9 mouse cellular contexts compared by ENCODE assay signal in the genomic region with DNA sequence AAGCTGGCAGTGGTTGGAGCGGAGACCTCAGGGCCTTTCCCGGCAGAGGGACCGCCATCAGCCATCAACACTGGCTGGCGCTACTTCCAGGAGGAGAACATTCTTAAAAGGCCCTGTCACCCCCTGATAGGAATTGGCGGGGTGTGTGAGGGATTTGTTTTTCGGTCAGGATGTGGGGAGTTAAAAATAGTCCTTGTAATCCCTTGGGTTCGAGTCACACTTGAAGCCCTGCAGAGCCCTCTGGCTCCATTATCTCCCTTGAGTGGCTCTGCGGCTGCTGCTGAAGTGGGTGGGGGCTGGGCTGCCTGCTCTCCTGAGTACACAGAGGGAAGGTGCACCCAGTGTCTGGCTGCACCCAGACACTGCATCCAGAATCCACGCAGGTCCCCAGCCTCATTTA. TPM values are rescaled to one million over a fixed set of nuclear protein-coding genes. Genes with fewer than 3 reads are reported as not detected.
A peak's percentile ranks its signal among the peaks of the same experiment; 100 is the strongest.
DNase-seq lines count a peak whose midpoint lies in the region; ATAC-seq lines count a peak whose summit lies in the region.
"Had no signal": no experiment of that assay in that cellular context is flagged by ENCODE, and none has a peak within 500 bp of the region (broad histone marks: within the 10 kb centered on the region; RNA-seq: fewer than 3 reads in every experiment).

No protein-coding gene starts in this region.

- H3K27me3 ChIP-seq in kidney, embryonic 14.5 days (ENCODE audit: control insufficient read depth, insufficient read depth, low read length): 0 out of 2 replicates have a peak, but pooled peaks cover 3% of the 10 kb centered on the region
- H3K27me3 ChIP-seq in embryonic facial prominence, embryonic 15.5 days: no peaks in the 10 kb centered on the region
- peaks cover 18% of the 10 kb centered on the region for H3K27me3 ChIP-seq in midbrain, embryonic 14.5 days (ENCODE audit: control insufficient read depth, insufficient read depth, low read length)

- H3K4me1 ChIP-seq in kidney, embryonic 14.5 days (ENCODE audit: control insufficient read depth, insufficient read depth, low read length): peaks cover 12% of the 10 kb centered on the region; the same call in 1 of the 2 replicates
- H3K4me1 ChIP-seq in embryonic facial prominence, embryonic 15.5 days: peaks cover 51% of the 10 kb centered on the region
- H3K4me1 ChIP-seq in midbrain, embryonic 14.5 days (ENCODE audit: control insufficient read depth, insufficient read depth, low read length): 0 out of 2 replicates have a peak, but pooled peaks cover 2% of the 10 kb centered on the region

- 59% methylated on average over 9 of the region's 9 CpGs for WGBS in kidney, embryonic 14.5 days
- 40% methylated on average over 9 of the region's 9 CpGs for WGBS in embryonic facial prominence, embryonic 15.5 days
- 22% methylated on average over 9 of the region's 9 CpGs for WGBS in midbrain, embryonic 14.5 days

- H3K9me3 ChIP-seq in kidney, embryonic 14.5 days (ENCODE audit: control insufficient read depth, low read length): no peaks in the 10 kb centered on the region
- H3K9me3 ChIP-seq in embryonic facial prominence, embryonic 15.5 days (replicated peaks): no peaks in the 10 kb centered on the region
- H3K9me3 ChIP-seq in midbrain, embryonic 14.5 days (ENCODE audit: control insufficient read depth, low read length): no peaks in the 10 kb centered on the region
- H3K9me3 ChIP-seq: neural tube, embryonic 13.5 days had no signal

- no peak overlapping the region for H3K4me2 ChIP-seq in kidney, embryonic 14.5 days (replicated peaks; ENCODE audit: low read depth, low read length)
- no peak overlapping the region for H3K4me2 ChIP-seq in embryonic facial prominence, embryonic 15.5 days (replicated peaks)
- H3K4me2 ChIP-seq in midbrain, embryonic 14.5 days (ENCODE audit: low read length): no peak overlapping the region
- H3K4me2 ChIP-seq: neural tube, embryonic 13.5 days had no signal

- peak; percentile 38 for DNase-seq in kidney, adult 9 months
- peak; percentile 58 to 62 for DNase-seq in heart, postnatal 36 days
- DNase-seq in midbrain, embryonic 14.5 days: peak; percentile 44
- DNase-seq in left cerebral cortex, postnatal 25 days (ENCODE audit: low spot score in 2 of 2): no peak

- H3K4me3 ChIP-seq in kidney, embryonic 14.5 days (ENCODE audit: low read length): no peak overlapping the region
- H3K4me3 ChIP-seq in embryonic facial prominence, embryonic 15.5 days (replicated peaks): no peak overlapping the region
- H3K4me3 ChIP-seq in midbrain, embryonic 14.5 days (replicated peaks; ENCODE audit: low read depth, low read length): no peak overlapping the region
- H3K4me3 ChIP-seq: neural tube, embryonic 13.5 days had no signal

- ATAC-seq in kidney, embryonic 14.5 days (ENCODE audit: low FRiP score, low TSS enrichment): no peak
- ATAC-seq in embryonic facial prominence, embryonic 15.5 days (ENCODE audit: insufficient number of reproducible peaks, low FRiP score, low TSS enrichment, low read depth): 0 out of 2 replicates have a peak, but pooled peaks have one; percentile 41
- no peak for ATAC-seq in midbrain, embryonic 14.5 days (ENCODE audit: low FRiP score, low TSS enrichment)
- no peak for ATAC-seq in monocyte, adult 5-6 weeks (replicated peaks; ENCODE audit: insufficient number of reproducible peaks, low FRiP score, low TSS enrichment, poor library complexity, severe bottlenecking)
- no peak for ATAC-seq in activated CD4-positive, CD25-positive, alpha-beta regulatory T cell, adult 4 months

- no peak overlapping the region for H3K27ac ChIP-seq in kidney, embryonic 14.5 days (ENCODE audit: low read depth, low read length)
- H3K27ac ChIP-seq in embryonic facial prominence, embryonic 15.5 days (replicated peaks): no peak overlapping the region
- H3K27ac ChIP-seq in midbrain, embryonic 14.5 days (replicated peaks; ENCODE audit: low read depth, low read length): no peak overlapping the region
- H3K27ac ChIP-seq: neural tube, embryonic 13.5 days had no signal

- no peak overlapping the region for H3K9ac ChIP-seq in kidney, embryonic 14.5 days (ENCODE audit: low read depth, low read length)
- H3K9ac ChIP-seq in embryonic facial prominence, embryonic 15.5 days: no peak overlapping the region
- no peak overlapping the region for H3K9ac ChIP-seq in midbrain, embryonic 14.5 days (replicated peaks; ENCODE audit: low read length)
- H3K9ac ChIP-seq: neural tube, embryonic 13.5 days had no signal

- no peaks in the 10 kb centered on the region for H3K36me3 ChIP-seq in kidney, embryonic 14.5 days (ENCODE audit: control insufficient read depth, insufficient read depth, low read length)
- no peaks in the 10 kb centered on the region for H3K36me3 ChIP-seq in embryonic facial prominence, embryonic 15.5 days
- H3K36me3 ChIP-seq in midbrain, embryonic 14.5 days (ENCODE audit: control insufficient read depth, insufficient read depth, low read length): no peaks in the 10 kb centered on the region
- H3K36me3 ChIP-seq: neural tube, embryonic 13.5 days had no signal

- intact Hi-C loops in heart, postnatal 36 days (cut with DNase I): loop anchor here (2.0 kb wide), 1 partner anchor 36 kb away; no protein-coding TSS in a partner anchor
- intact Hi-C loops in left cerebral cortex, postnatal 25 days (cut with DNase I): no loop called here

RNA-seq across cellular contexts. Expression of a gene that starts 30.3 kb away (rescaled TPM):
- 36.0 and 42.4 TPM in 2 replicates for polyA plus RNA-seq in kidney, embryonic 14.5 days (2014; fragmentation: Nextera tagmentation; extraction: Ambion mirVana)
- polyA plus RNA-seq in embryonic facial prominence, embryonic 15.5 days (2015; fragmentation: Nextera tagmentation; extraction: Ambion mirVana): 67.9 and 72.0 TPM in 2 replicates
- 10 to 100 TPM; 41.7 to 54.2 TPM for total RNA-seq in heart, postnatal 36 days (2021)
- 46.4 and 50.6 TPM in 2 replicates for polyA plus RNA-seq in midbrain, embryonic 14.5 days (2014; fragmentation: Nextera tagmentation; extraction: Ambion mirVana)
- 4.6 to 23.2 TPM (median 5.5 TPM) in 3 replicates for total RNA-seq in monocyte, adult 5-6 weeks (2017)
- 100 to 1,000 TPM; 143 to 154 TPM for total RNA-seq in left cerebral cortex, postnatal 25 days (2021)
- under 1 TPM; 0.26 to 0.68 TPM for polyA plus RNA-seq in activated CD4-positive, CD25-positive, alpha-beta regulatory T cell, adult 4 months (2017; shearing (Covaris generic))

Comparison
In these comparisons a context has a peak if more than half of its experiments do, and no peak if none do; other contexts are left out.
1. DNase-seq: peak in kidney, adult 9 months (single experiment), heart, postnatal 36 days (2 of 2) and midbrain, embryonic 14.5 days (single experiment); none in left cerebral cortex, postnatal 25 days (0 of 2).
2. RNA of a gene that starts 30.3 kb away (polyA plus RNA-seq): 67.9 to 72.0 TPM in embryonic facial prominence, embryonic 15.5 days, 46.4 to 50.6 TPM in midbrain, embryonic 14.5 days and 36.0 to 42.4 TPM in kidney, embryonic 14.5 days; 0.26 to 0.68 TPM in activated CD4-positive, CD25-positive, alpha-beta regulatory T cell, adult 4 months; every median in the first group is over 10 times any median in the second.